Mouse (Mus musculus) cerebellum, adult 2 months (tissue): ENCODE measurements around the gene Sytl1.
A peak's percentile ranks its signal among the peaks of the same experiment; 100 is the strongest.

ENCODE experiments used
- CTCF ChIP-seq: fragments of 200-500 bp; IDR thresholded peaks from 2 replicates; pipeline ENCODE4 v1.5.1; 2011; ENCODE audit warnings: low read depth, mild to moderate bottlenecking, control low read depth, low read length, moderate library complexity, borderline replicate concordance; ENCODE audit not compliant: insufficient read depth
- POLR2A ChIP-seq: fragments of 200-500 bp; IDR thresholded peaks from 2 replicates; pipeline ENCODE4 v1.6.1; 2011; ENCODE audit warnings: low read length, control low read depth, borderline replicate concordance; ENCODE audit not compliant: insufficient read depth

DNA sequence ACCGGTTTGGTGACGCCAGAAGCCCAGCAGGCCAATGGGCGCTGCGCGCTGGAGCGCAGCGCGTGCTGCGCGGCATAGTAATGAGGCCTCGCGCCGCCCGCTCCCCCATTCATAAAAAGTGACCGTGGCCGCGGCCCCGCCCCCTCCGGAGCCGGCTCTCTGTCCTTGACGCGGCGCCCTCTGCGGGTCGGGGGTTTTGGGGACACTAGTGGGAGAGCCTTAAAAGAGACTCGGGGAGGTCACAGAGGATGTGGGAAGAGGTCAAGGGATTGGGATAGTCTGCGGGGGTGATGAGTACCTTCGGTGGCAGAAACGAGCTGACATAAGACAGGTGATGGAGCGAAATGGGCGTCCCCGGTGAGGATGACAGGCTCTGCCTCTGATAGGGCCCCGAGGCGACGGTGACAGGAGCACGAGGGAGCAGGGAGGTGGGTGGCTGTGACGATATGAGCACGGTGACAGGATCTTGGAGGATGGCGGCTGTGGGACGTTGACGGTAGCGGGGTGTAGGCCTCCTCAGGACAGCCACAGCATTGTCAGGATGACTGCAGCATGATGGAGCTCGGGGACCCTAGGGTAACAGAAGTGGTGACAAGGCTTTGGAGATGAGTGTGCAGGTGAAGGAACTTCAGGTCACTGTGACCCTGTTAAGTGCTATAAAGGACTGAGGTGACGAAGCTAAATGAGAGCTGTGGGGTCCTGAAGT is 50.2 kb downstream of the Sytl1 start:
- TF ChIP-seq CTCF (peak; percentile 13; the same call in 1 of the 2 replicates), POLR2A (no peak)
